Mouse (Mus musculus): ENCODE measurements around the gene Grk5.

DNA sequence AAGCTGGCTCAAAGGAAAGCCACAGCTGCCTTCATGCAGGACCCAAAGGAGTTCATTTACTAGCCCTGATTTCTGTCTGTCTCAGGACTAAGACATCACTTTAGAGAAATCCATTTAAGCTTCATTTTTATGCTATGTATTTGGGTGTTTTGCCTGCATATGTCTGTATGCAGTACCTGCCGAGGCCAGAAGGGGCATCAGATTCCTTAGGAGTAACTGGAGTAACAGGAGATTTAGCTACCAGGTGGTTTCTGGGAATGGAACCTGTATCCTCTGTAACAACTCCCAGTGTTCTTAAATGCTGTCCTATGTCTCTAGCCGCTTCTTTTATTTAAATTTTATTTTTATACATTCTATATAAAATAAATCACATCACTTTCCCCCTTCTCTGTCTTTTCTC, 220.6 kb downstream of the Grk5 start:
- no peak for TF ChIP-seq POLR2A (IDR thresholded peaks at IDR 0.05; ENCODE audit: insufficient read depth, low read length)
- TF ChIP-seq CTCF (IDR thresholded peaks at IDR 0.05; ENCODE audit: low read depth, low read length) = no peak
